Mouse (Mus musculus) E14TG2a.4 (cell line): ENCODE measurements around the gene Prex1.
"Not testable (repeated sequence)": the region's sequence is repeated elsewhere in the genome, so short reads cannot be mapped to it uniquely, and the experiment has no call there.

Experiments
- H3K27me3 ChIP-seq: 2 replicates; pipeline ENCODE4 v1.6.1; 2014; ENCODE audit warnings: low read length, control low read depth; ENCODE audit not compliant: insufficient read depth
- H3K36me3 ChIP-seq: 2 replicates; pipeline ENCODE4 v1.6.1; 2014; ENCODE audit warnings: low read length, control low read depth; ENCODE audit not compliant: insufficient read depth
- H3K4me1 ChIP-seq: replicated peaks from 2 replicates; pipeline ENCODE4 v1.6.1; 2014; ENCODE audit warnings: low read depth, low read length, control low read depth
- H3K4me3 ChIP-seq: replicated peaks from 2 replicates; pipeline ENCODE4 v1.5.1; 2014; ENCODE audit warnings: mild to moderate bottlenecking, low read length
- H3K9me3 ChIP-seq: 2 replicates; pipeline ENCODE4 v1.6.1; 2014; ENCODE audit warnings: low read length, control low read depth
- CTCF ChIP-seq: conservative IDR thresholded peaks from 2 replicates; pipeline ENCODE4 v1.5.1; 2014; ENCODE audit warnings: low read length
- NANOG ChIP-seq: IDR thresholded peaks from 2 replicates; pipeline ENCODE4 v1.6.1; 2014; ENCODE audit warnings: borderline replicate concordance, low read length, mixed read lengths
- POU5F1 ChIP-seq: IDR thresholded peaks from 2 replicates; pipeline ENCODE4 v1.6.1; 2014; ENCODE audit warnings: low read length, borderline replicate concordance

The Prex1 gene

GRCm38 (mm10) chr2:166713690-166714426, at the start of gene Prex1:
Gene Prex1, minus strand, starts transcription at chr2:166713832.
- H3K9me3 ChIP-seq = no peaks in the 10 kb centered on the region
- H3K27me3 ChIP-seq = peaks cover 71% of the 10 kb centered on the region
- no peak for TF ChIP-seq POU5F1
- TF ChIP-seq NANOG = no peak
- no peak for TF ChIP-seq CTCF
- no peaks in the 10 kb centered on the region for H3K36me3 ChIP-seq
- H3K4me1 ChIP-seq = peaks cover 30% of the 10 kb centered on the region
- H3K4me3 ChIP-seq = peak within 1 kb of the TSS; percentile 92

DNA sequence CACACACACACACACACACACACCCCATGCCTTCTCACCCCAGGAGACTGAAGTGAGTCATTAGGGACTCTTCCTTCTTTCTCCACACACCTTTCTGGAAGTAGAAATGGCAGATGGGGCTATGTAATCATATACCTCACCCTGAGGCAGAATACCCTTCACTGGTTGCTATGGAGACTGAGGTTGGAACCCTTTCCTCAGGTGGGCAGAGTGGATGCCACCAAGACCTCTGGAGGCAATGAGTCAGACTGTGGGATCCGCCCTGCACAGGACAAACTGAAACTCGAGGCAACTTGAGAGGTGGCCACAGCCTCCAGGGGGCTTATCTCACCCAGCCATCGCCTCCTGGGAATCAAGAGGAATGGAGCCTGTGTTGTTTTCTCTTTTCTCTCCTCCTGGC, 44.3 kb upstream of the Prex1 start:
- no peak for TF ChIP-seq NANOG
- no peak for TF ChIP-seq CTCF
- TF ChIP-seq POU5F1 = no peak
- H3K27me3 ChIP-seq = peaks cover 8% of the 10 kb centered on the region; the same call in 1 of the 2 replicates

GRCm38 (mm10) chr2:166754760-166755159, 41.1 kb upstream of the Prex1 start:
- Histone ChIP-seq H3K9me3 (no peaks in the 10 kb centered on the region), H3K27me3 (peaks cover 8% of the 10 kb centered on the region; the same call in 1 of the 2 replicates), H3K36me3 (no peaks in the 10 kb centered on the region), H3K4me1 (peaks cover 33% of the 10 kb centered on the region), H3K4me3 (no peak overlapping the region)
- TF ChIP-seq CTCF (no peak), POU5F1 (no peak), NANOG (no peak)

More for the DNA sequence above, 44.3 kb upstream of the Prex1 start:
- H3K4me1 ChIP-seq = peaks cover 16% of the 10 kb centered on the region
- H3K4me3 ChIP-seq = no peak overlapping the region
- H3K9me3 ChIP-seq = peaks cover 6% of the 10 kb centered on the region; the same call in 1 of the 2 replicates
- no peaks in the 10 kb centered on the region for H3K36me3 ChIP-seq

DNA sequence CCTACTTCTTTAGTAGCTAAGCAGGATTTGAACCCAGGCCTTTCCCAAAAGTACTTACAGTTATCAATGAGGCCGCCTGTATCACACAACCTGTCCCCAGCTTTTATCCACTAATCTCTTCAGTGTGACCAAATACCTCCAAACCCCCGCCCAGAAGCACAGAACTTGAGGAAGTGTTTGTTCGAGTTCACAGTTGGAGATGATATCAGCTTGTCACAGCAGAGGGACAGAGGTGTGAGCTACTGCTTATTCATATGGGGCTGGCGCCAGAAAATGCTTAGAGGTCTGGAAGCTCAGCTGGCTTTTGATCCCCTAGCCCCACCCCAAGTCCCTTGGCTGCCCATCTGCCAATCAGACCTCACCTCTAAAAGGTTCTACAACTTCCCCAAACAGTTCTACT, 40.6 kb upstream of the Prex1 start:
- Histone ChIP-seq H3K4me3 (no peak overlapping the region), H3K9me3 (no peaks in the 10 kb centered on the region), H3K4me1 (peaks cover 37% of the 10 kb centered on the region), H3K27me3 (peaks cover 8% of the 10 kb centered on the region; the same call in 1 of the 2 replicates), H3K36me3 (no peaks in the 10 kb centered on the region)
- TF ChIP-seq POU5F1 = no peak
- TF ChIP-seq NANOG = no peak
- no peak for TF ChIP-seq CTCF

- no peak overlapping the region for H3K4me3 ChIP-seq
- no peaks in the 10 kb centered on the region for H3K36me3 ChIP-seq
- peaks cover 45% of the 10 kb centered on the region for H3K4me1 ChIP-seq
- no peaks in the 10 kb centered on the region for H3K9me3 ChIP-seq
- H3K27me3 ChIP-seq = peaks cover under 1% of the 10 kb centered on the region; the same call in 1 of the 2 replicates
- TF ChIP-seq CTCF = no peak
- no peak for TF ChIP-seq POU5F1
- TF ChIP-seq NANOG = no peak
Observed at GRCm38 (mm10) chr2:166750620-166751191, 37.1 kb upstream of the Prex1 start.

DNA sequence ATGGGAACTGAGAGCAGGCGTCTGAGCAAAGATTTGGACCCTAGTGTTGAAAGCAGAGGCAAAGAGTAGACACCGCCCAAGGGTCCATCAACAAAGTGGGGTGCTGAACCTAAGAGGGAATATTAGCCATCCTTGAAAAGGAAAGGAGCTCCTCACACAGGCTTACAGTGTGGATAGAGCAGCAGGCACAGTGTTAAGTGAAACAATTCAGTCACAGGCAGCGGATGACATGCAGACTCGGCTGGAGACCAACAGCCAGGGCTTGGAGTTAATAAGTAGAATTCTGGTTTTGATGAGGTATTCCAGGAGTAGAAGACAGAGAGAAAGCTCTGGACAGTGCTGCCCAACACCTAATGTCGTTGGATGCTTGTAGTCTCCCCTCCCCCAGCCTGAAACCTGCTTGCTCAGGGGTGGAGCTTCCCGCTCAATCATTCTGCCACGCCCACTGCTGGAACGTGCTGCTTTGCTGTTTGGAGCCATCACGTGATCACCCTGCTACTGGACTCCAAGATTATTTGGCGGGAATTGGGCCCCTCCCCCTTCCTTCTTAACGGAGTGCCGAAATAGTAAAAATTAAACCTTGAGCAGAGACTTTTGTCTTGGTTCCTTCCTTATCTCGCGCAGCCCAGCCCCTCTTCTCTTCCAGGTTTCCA, 32.8 kb upstream of the Prex1 start:
- H3K4me3 ChIP-seq = peak overlapping the region; percentile 43
- not testable (repeated sequence) for H3K36me3 ChIP-seq, H3K27me3 ChIP-seq, H3K9me3 ChIP-seq
- H3K4me1 ChIP-seq = peaks cover 72% of the 10 kb centered on the region

DNA sequence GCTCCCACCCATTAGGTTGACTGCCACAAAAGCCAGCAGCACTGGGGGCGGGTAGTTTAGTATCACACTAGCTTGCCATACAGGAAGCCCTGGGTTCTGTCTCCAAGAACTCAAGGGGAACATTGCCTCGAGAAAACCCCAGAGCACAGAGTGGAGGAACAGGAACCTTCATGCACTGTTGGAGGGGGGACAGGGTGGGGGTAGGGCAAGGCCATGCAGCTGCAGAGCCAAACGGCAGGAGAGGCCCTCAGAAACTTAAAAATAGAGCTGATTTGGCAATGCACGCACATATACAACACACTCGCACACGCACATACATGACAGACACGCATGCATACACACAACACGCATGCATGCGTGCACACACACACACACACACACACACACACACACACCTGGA, 32.2 kb upstream of the Prex1 start:
- Histone ChIP-seq H3K36me3 (no peaks in the 10 kb centered on the region), H3K4me1 (peaks cover 73% of the 10 kb centered on the region), H3K9me3 (no peaks in the 10 kb centered on the region), H3K27me3 (no peaks in the 10 kb centered on the region), H3K4me3 (peak overlapping the region; percentile 21; the same call in 1 of the 2 replicates)
- TF ChIP-seq POU5F1 = no peak
- TF ChIP-seq NANOG = no peak
- no peak for TF ChIP-seq CTCF

GRCm38 (mm10) chr2:166744433-166744832, 30.8 kb upstream of the Prex1 start:
- TF ChIP-seq CTCF = no peak
- TF ChIP-seq NANOG = no peak
- no peak for TF ChIP-seq POU5F1
- Histone ChIP-seq H3K27me3 (no peaks in the 10 kb centered on the region), H3K4me1 (peaks cover 71% of the 10 kb centered on the region), H3K9me3 (no peaks in the 10 kb centered on the region), H3K36me3 (no peaks in the 10 kb centered on the region), H3K4me3 (peak overlapping the region; percentile 20; the same call in 1 of the 2 replicates)
